Mouse (Mus musculus) midbrain, embryonic 15.5 days (tissue): ENCODE results near the gene Cib3. TPM values are rescaled to one million over a fixed set of nuclear protein-coding genes. Genes with fewer than 3 reads are reported as not detected.
A peak's percentile ranks its signal among the peaks of the same experiment; 100 is the strongest.

ENCODE experiments used
- ATAC-seq: fragments of 200-750 bp; cut with Nextera tagmentation; replicated peaks from 2 replicates; pipeline ENCODE4 v1.8.0; 2017; ENCODE audit warnings: moderate TSS enrichment
- H3K27ac ChIP-seq: fragments of 300-500 bp; sonication (generic); 2 replicates; pipeline ENCODE4 v1.5.1; 2015; ENCODE audit warnings: mild to moderate bottlenecking, inconsistent platforms
- H3K27me3 ChIP-seq: fragments of 300-500 bp; sonication (generic); replicated peaks from 2 replicates; pipeline ENCODE4 v1.6.1; 2015; ENCODE audit warnings: inconsistent platforms
- H3K36me3 ChIP-seq: fragments of 300-500 bp; sonication (generic); replicated peaks from 2 replicates; pipeline ENCODE4 v1.6.1; 2015; ENCODE audit warnings: inconsistent platforms
- H3K4me1 ChIP-seq: fragments of 300-500 bp; sonication (generic); 2 replicates; pipeline ENCODE4 v1.6.1; 2015; ENCODE audit warnings: inconsistent platforms
- H3K4me2 ChIP-seq: fragments of 300-500 bp; sonication (generic); 2 replicates; pipeline ENCODE4 v1.6.1; 2015; ENCODE audit warnings: inconsistent platforms, mild to moderate bottlenecking, moderate library complexity
- H3K4me3 ChIP-seq: fragments of 300-500 bp; sonication (generic); 2 replicates; pipeline ENCODE4 v1.5.1; 2015; ENCODE audit warnings: mild to moderate bottlenecking, inconsistent platforms
- H3K9ac ChIP-seq: fragments of 300-500 bp; sonication (generic); 2 replicates; pipeline ENCODE4 v1.6.1; 2015; ENCODE audit warnings: mild to moderate bottlenecking, inconsistent platforms
- H3K9me3 ChIP-seq: fragments of 300-500 bp; sonication (generic); 2 replicates; pipeline ENCODE4 v1.6.1; 2016; ENCODE audit warnings: inconsistent platforms
- WGBS: fragments of 180-500 bp; shearing (Covaris S2); methylation state at CpG from one replicate; pipeline ENCODE4 v1.1.7; 2015; ENCODE audit warnings: mixed read lengths; 5-methylcytosine and 5-hydroxymethylcytosine counted together
- polyA plus RNA-seq: library from polyadenylated mRNA; unstranded; fragments of >200 nt; fragmentation: Nextera tagmentation; extraction: Ambion mirVana; gene quantifications from 2 replicates; pipeline ENCODE4 v1.2.1, GENCODE M21; 2015

Cib3 gene
- polyA plus RNA-seq, 1 experiment from 2014 or later: not detected

DNA sequence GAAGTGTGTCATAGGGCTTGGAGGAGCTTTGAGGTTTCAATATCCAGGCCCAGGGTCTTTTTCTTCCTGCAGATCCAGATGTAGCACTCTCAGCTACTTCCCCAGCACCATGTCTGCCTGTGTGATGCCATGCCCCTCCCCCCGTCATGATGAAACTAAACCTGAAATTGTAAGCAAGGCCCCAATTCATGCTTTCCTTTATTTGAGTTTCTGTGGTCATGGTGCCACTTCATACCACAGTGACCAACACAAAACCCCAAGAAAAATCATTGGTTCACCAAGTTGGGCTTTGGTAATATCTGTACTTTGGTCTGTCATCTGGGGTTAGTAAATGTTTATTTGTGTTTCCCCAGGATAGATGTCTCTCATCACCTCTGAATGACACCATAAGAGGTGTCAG is 4.1 kb downstream of the Cib3 start:
- no peak overlapping the region for H3K4me2 ChIP-seq

DNA sequence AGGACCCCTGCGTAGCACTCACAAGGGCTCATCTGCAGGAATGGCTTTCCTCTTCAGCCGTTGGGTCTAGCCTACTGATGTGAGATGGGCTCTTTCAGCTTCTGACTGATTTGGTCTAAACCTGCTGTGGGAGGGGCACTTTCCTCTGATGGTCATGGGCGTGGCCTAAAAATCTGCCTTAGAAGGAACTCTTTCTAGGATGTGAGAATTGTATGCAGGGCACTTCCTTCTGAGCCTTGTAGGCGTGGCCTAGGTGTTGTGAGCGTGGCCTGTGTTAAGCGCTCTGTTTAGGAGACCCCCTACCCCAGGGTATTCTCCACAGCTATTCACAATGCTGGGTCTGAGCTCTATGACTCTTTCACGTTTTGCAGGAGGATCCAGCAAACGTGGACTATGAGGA is 14.6 kb downstream of the Cib3 start:
- ATAC-seq: no peak
- Histone ChIP-seq H3K9me3 (peaks cover 7% of the 10 kb centered on the region; the same call in 1 of the 2 replicates), H3K36me3 (no peaks in the 10 kb centered on the region), H3K4me3 (no peak overlapping the region), H3K9ac (no peak overlapping the region), H3K27ac (no peak overlapping the region), H3K4me2 (no peak overlapping the region), H3K27me3 (no peaks in the 10 kb centered on the region), H3K4me1 (no peaks in the 10 kb centered on the region)
- WGBS: 66% methylated on average over 8 of the region's 8 CpGs

More for the DNA sequence above, 4.1 kb downstream of the Cib3 start:
- no peak for ATAC-seq
- H3K9ac ChIP-seq: no peak overlapping the region
- WGBS: 75% methylated on average over 1 of the region's 1 CpGs
- no peak overlapping the region for H3K4me3 ChIP-seq
- no peaks in the 10 kb centered on the region for H3K27me3 ChIP-seq
- no peaks in the 10 kb centered on the region for H3K36me3 ChIP-seq
- H3K9me3 ChIP-seq: peaks cover 3% of the 10 kb centered on the region; the same call in 1 of the 2 replicates
- no peak overlapping the region for H3K27ac ChIP-seq
- H3K4me1 ChIP-seq: no peaks in the 10 kb centered on the region

GRCm38 (mm10) chr8:72192065-72192464 is 20.6 kb downstream of the Cib3 start:
- ATAC-seq: no peak
- Histone ChIP-seq H3K9ac (no peak overlapping the region), H3K4me2 (no peak overlapping the region), H3K4me1 (no peaks in the 10 kb centered on the region), H3K27ac (no peak overlapping the region), H3K4me3 (no peak overlapping the region), H3K36me3 (no peaks in the 10 kb centered on the region), H3K27me3 (no peaks in the 10 kb centered on the region), H3K9me3 (no peaks in the 10 kb centered on the region)

DNA sequence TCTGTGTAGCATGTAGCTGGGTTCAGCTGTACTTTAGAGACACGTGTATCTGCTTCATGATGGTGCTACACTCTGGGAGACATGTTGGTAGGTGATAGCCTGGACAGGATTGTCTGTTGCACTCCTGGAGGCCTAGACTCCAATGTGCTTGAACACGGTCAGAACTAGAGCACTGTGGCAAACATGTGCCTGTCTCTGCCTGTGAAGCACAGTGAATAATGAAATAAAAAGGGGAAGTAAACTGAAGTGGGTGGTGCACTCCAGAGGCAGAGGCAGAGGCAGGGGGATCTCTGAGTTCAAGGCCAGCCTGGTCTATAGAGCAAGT is 22.5 kb downstream of the Cib3 start:
- no peak overlapping the region for H3K4me3 ChIP-seq
- 82% methylated on average over 2 of the region's 2 CpGs for WGBS
- ATAC-seq: no peak

DNA sequence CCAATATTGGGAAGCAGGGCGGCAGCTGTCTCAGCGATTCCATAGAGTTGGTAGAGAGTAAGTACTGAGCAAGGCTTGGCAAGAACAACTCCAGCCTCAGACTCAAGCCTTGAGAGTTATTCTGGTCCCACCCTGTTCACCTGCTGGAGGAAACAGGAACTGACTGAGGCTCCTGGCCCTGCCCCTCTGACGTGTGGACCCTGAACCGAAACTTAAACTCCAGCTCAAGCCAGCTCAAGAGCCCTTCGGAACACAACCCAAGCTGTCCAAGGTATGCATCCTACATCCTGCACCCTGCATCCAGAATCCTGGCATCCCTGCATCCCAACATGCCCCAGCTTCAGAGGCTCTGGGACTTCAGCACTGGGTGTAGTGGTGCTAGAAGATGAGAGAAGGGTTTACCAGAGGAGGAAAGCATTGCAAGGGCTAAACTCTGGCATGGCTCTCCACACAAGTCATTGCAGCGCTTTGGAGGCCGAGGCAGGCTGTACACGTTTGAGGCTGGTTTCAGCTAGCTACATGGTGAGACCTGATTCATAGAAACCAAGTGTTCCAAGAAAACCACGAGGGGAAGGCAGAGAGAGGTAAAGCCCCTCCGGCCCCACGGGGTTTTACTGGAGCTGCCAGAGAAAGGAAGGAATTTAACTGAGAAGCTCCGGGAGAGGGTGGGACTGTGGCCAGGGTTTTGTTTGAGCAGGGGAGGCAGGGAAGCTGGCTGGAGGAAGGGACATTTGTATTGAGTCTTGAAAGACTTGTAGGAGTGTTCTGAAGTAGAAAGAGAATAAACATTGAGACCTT is 23.0 kb downstream of the Cib3 start, which contains the start of gene Hsh2d:
TSS of gene Hsh2d (plus strand) at position 222 of the 798 bp plus-strand sequence.
- H3K4me3 ChIP-seq: no peak within 1 kb of the TSS
- 69% methylated on average over 12 of the region's 12 CpGs for WGBS
- H3K4me2 ChIP-seq: no peak within 1 kb of the TSS
- no peaks in the 10 kb centered on the region for H3K4me1 ChIP-seq
- ATAC-seq: no peak
- H3K27me3 ChIP-seq: no peaks in the 10 kb centered on the region
- no peaks in the 10 kb centered on the region for H3K36me3 ChIP-seq
- no peak within 1 kb of the TSS for H3K9ac ChIP-seq
- no peaks in the 10 kb centered on the region for H3K9me3 ChIP-seq
- H3K27ac ChIP-seq: no peak within 1 kb of the TSS

More for the DNA sequence above, 22.5 kb downstream of the Cib3 start:
- no peaks in the 10 kb centered on the region for H3K27me3 ChIP-seq
- no peak overlapping the region for H3K27ac ChIP-seq
- no peaks in the 10 kb centered on the region for H3K9me3 ChIP-seq
- no peak overlapping the region for H3K4me2 ChIP-seq
- H3K4me1 ChIP-seq: no peaks in the 10 kb centered on the region
- H3K9ac ChIP-seq: no peak overlapping the region
- H3K36me3 ChIP-seq: no peaks in the 10 kb centered on the region

DNA sequence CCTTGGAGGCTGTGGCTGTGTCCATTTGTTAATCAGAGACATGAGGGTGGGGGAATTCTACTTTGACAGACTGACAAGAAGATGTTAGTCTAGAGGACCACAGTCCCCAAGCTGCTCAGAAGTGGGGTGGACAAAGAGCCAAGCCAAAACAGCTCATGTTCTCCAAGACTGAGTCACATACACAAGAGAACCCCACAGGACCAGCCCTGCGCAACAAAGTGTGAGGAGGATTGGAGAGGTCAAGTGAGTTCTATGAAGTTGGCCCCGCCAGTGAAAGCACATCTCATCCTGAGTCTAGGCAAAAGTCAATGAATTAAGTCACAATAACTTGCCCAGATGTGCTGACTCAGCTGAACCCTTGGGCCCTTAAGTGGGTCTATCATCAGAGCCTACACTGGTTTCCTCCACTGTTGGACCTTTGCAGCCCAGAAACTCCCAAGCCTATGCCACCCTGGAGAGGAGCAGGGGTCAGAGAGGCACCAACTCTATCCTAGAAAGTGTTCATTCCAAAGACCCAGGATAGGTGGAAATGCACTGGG is 24.8 kb downstream of the Cib3 start:
- Histone ChIP-seq H3K36me3 (no peaks in the 10 kb centered on the region), H3K9ac (no peak overlapping the region), H3K4me2 (no peak overlapping the region), H3K9me3 (no peaks in the 10 kb centered on the region), H3K27ac (no peak overlapping the region), H3K4me3 (no peak overlapping the region), H3K4me1 (no peaks in the 10 kb centered on the region), H3K27me3 (no peaks in the 10 kb centered on the region)
- no peak for ATAC-seq
- 90% methylated on average over 2 of the region's 2 CpGs for WGBS

DNA sequence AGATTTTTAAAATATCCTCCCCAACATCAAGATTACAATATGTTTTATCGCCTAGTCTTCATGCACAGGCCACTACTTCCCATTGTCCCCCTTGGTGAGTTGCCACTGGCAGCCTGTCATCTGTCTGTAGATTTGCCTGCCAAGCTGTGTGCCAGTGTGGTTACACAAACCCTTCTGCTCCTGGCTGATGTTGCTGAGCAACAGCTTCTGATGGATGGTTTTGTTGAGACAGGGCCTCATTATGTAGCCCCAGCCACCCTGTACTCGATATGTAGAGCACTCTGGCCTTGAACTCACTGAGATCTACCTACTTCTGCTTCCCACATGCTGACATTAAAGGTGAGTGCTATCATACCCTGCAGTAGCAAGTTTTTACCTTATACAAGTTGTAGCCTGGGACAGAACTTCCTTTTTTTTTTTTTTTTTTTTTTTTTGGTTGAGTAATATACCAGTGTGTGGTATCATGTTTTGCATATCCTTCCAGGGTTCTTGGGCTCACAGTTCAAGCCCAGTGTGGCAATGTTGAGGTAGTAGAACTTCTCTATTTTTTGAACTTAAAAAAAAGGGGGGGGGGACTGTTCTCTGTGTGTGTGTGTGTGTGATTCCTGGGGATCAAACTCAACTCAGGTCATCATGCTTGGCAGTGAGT is 29.0 kb downstream of the Cib3 start:
- Histone ChIP-seq H3K9ac (no peak overlapping the region), H3K4me2 (no peak overlapping the region), H3K27ac (no peak overlapping the region), H3K9me3 (no peaks in the 10 kb centered on the region), H3K4me3 (no peak overlapping the region), H3K4me1 (no peaks in the 10 kb centered on the region), H3K27me3 (no peaks in the 10 kb centered on the region), H3K36me3 (peaks cover 16% of the 10 kb centered on the region)
- WGBS: 88% methylated on average over 2 of the region's 2 CpGs
- ATAC-seq: 0 out of 2 replicates have a peak, but pooled peaks have one; percentile 39

DNA sequence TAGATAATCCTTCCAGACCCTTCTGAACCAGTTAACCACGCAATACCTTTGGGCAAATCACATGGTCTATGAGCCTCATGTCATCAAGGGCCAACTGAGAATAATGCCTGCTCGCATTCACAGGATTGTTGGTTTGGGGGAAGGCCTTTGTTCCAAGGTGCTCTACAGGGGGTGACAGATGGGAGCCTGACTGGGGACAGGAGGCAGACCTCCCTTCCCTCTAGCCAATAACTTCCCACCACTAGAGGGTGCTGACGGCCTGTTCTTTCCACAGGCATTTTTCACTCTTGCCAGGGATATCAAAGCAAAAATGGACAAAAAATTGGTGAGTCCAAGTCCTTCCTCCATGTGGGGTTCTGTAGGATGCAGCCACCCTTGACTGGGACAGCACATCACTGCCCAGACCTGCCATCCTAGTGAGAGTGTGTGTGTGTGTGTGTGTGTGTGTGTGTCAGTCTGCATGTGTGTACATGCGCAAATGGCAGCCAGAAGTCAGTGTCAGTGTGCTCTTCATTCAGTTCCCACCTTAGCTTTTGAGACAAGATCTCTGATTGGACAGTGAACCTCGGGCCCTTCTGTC is 35.2 kb downstream of the Cib3 start:
- ATAC-seq: peak; percentile 59; the same call in 1 of the 2 replicates
- Histone ChIP-seq H3K27me3 (no peaks in the 10 kb centered on the region), H3K9me3 (no peaks in the 10 kb centered on the region), H3K4me2 (no peak overlapping the region), H3K4me1 (no peaks in the 10 kb centered on the region), H3K9ac (no peak overlapping the region), H3K27ac (no peak overlapping the region), H3K4me3 (no peak overlapping the region), H3K36me3 (peaks cover 59% of the 10 kb centered on the region)
- 53% methylated on average over 5 of the region's 5 CpGs for WGBS

GRCm38 (mm10) chr8:72169681-72170249 is 42.9 kb downstream of the Cib3 start:
- WGBS: 94% methylated on average over 3 of the region's 3 CpGs
- peaks cover 60% of the 10 kb centered on the region for H3K36me3 ChIP-seq
- no peaks in the 10 kb centered on the region for H3K4me1 ChIP-seq
- no peak overlapping the region for H3K9ac ChIP-seq
- H3K9me3 ChIP-seq: no peaks in the 10 kb centered on the region
- H3K4me2 ChIP-seq: no peak overlapping the region
- H3K4me3 ChIP-seq: no peak overlapping the region
- H3K27me3 ChIP-seq: no peaks in the 10 kb centered on the region
- H3K27ac ChIP-seq: no peak overlapping the region
- no peak for ATAC-seq

DNA sequence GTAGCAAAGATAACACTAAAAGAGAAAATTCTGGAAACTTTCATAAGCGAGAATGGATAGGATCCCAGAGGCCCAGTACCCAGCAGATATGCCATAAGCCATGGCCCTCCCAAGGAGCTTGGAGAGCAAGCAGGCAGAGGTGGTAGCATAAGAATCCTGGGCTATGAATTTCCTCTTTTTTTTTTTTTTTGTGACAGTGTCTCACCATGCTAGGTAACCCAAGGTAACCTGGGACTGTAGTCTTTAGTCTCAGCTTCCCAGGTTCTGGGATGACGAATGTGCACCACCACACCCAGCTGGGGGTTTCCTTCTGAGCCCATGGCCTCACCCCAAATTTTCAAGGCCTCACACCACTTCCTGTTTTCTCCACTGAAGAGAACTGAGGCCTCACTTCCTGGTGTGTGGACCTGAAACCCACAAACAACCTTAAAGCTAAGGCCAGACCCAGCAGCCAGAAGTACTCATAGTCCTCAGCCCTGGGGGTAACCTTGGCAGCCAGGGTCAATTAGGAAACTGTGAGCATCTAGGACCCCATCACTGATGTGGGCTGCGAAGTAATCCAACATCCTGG is 43.5 kb downstream of the Cib3 start:
- Histone ChIP-seq H3K4me3 (no peak overlapping the region), H3K36me3 (peaks cover 57% of the 10 kb centered on the region), H3K4me1 (no peaks in the 10 kb centered on the region), H3K9ac (no peak overlapping the region), H3K27ac (no peak overlapping the region), H3K27me3 (no peaks in the 10 kb centered on the region), H3K9me3 (no peaks in the 10 kb centered on the region), H3K4me2 (no peak overlapping the region)
- no peak for ATAC-seq
- 92% methylated on average over 3 of the region's 3 CpGs for WGBS

GRCm38 (mm10) chr8:72162821-72163220 is 49.8 kb downstream of the Cib3 start:
- H3K4me2 ChIP-seq: 0 out of 2 replicates have a peak overlapping the region, but pooled peaks have one; percentile 72
- peaks cover 28% of the 10 kb centered on the region for H3K4me1 ChIP-seq
- 0 out of 2 replicates have a peak overlapping the region, but pooled peaks have one; percentile 79 for H3K4me3 ChIP-seq
- no peaks in the 10 kb centered on the region for H3K9me3 ChIP-seq
- H3K27ac ChIP-seq: no peak overlapping the region
- H3K36me3 ChIP-seq: 0 out of 2 replicates have a peak, but pooled peaks cover 3% of the 10 kb centered on the region
- no peak overlapping the region for H3K9ac ChIP-seq
- no peaks in the 10 kb centered on the region for H3K27me3 ChIP-seq
- ATAC-seq: no peak
